Comparison of ENCODE assay signal across 8 mouse cellular contexts in genomic region chr1:51334289-51334688, GRCm38 (mm10). TPM values are rescaled to one million over a fixed set of nuclear protein-coding genes. Genes with fewer than 3 reads are reported as not detected.
DNase-seq lines count a peak whose midpoint lies in the region; ATAC-seq lines count a peak whose summit lies in the region.

No protein-coding gene starts in this region.

- ATAC-seq in megakaryocyte, adult 5-6 weeks (ENCODE audit: poor library complexity, severe bottlenecking): no peak
- peak; percentile 75 for ATAC-seq in forebrain, embryonic 15.5 days (replicated peaks)
- ATAC-seq in kidney, embryonic 16.5 days (ENCODE audit: low FRiP score, low TSS enrichment): peak; percentile 52; the same call in 1 of the 2 replicates
- peak; percentile 58; the same call in 1 of the 2 replicates for ATAC-seq in limb, embryonic 13.5 days (ENCODE audit: low FRiP score, low read depth)

- H3K36me3 ChIP-seq in megakaryocyte, embryonic 14.5 days (replicated peaks; ENCODE audit: low read length): no peaks in the 10 kb centered on the region
- H3K36me3 ChIP-seq in forebrain, embryonic 15.5 days: no peaks in the 10 kb centered on the region
- no peaks in the 10 kb centered on the region for H3K36me3 ChIP-seq in kidney, embryonic 16.5 days (ENCODE audit: insufficient read depth, low read length)
- H3K36me3 ChIP-seq in limb, embryonic 13.5 days: no peaks in the 10 kb centered on the region

- 23% methylated on average over 6 of the region's 6 CpGs for WGBS in forebrain, embryonic 15.5 days
- 30% methylated on average over 6 of the region's 6 CpGs for WGBS in kidney, embryonic 16.5 days
- 17% methylated on average over 6 of the region's 6 CpGs for WGBS in limb, embryonic 13.5 days

- H3K4me3 ChIP-seq in megakaryocyte, embryonic 14.5 days (replicated peaks): peak overlapping the region; percentile 90
- H3K4me3 ChIP-seq in forebrain, embryonic 15.5 days: no peak overlapping the region
- H3K4me3 ChIP-seq in kidney, embryonic 16.5 days (ENCODE audit: low read length): no peak overlapping the region
- no peak overlapping the region for H3K4me3 ChIP-seq in limb, embryonic 13.5 days

- 0 out of 2 replicates have a peak overlapping the region, but pooled peaks have one; percentile 20 for H3K9ac ChIP-seq in forebrain, embryonic 15.5 days (replicated peaks)
- H3K9ac ChIP-seq in kidney, embryonic 16.5 days (replicated peaks; ENCODE audit: low read length): no peak overlapping the region
- 0 out of 2 replicates have a peak overlapping the region, but pooled peaks have one; percentile 21 for H3K9ac ChIP-seq in limb, embryonic 13.5 days

- peak overlapping the region; percentile 26; the same call in 1 of the 2 replicates for H3K4me2 ChIP-seq in forebrain, embryonic 15.5 days (replicated peaks)
- peak overlapping the region; percentile 65; the same call in 1 of the 2 replicates for H3K4me2 ChIP-seq in kidney, embryonic 16.5 days (replicated peaks; ENCODE audit: low read depth, low read length)
- peak overlapping the region; percentile 43 for H3K4me2 ChIP-seq in limb, embryonic 13.5 days (replicated peaks)

- no peaks in the 10 kb centered on the region for H3K27me3 ChIP-seq in megakaryocyte, embryonic 14.5 days (replicated peaks)
- H3K27me3 ChIP-seq in forebrain, embryonic 15.5 days: no peaks in the 10 kb centered on the region
- H3K27me3 ChIP-seq in kidney, embryonic 16.5 days (ENCODE audit: insufficient read depth, low read length): no peaks in the 10 kb centered on the region
- peaks cover 2% of the 10 kb centered on the region; the same call in 1 of the 2 replicates for H3K27me3 ChIP-seq in limb, embryonic 13.5 days

- no peaks in the 10 kb centered on the region for H3K9me3 ChIP-seq in megakaryocyte, embryonic 14.5 days
- H3K9me3 ChIP-seq in forebrain, embryonic 15.5 days: no peaks in the 10 kb centered on the region
- no peaks in the 10 kb centered on the region for H3K9me3 ChIP-seq in kidney, embryonic 16.5 days (ENCODE audit: low read length)
- no peaks in the 10 kb centered on the region for H3K9me3 ChIP-seq in limb, embryonic 13.5 days

- peak overlapping the region; percentile 66 for H3K27ac ChIP-seq in forebrain, embryonic 15.5 days (replicated peaks)
- H3K27ac ChIP-seq in kidney, embryonic 16.5 days (ENCODE audit: low read length): no peak overlapping the region
- no peak overlapping the region for H3K27ac ChIP-seq in limb, embryonic 13.5 days

- peaks cover 25% of the 10 kb centered on the region for H3K4me1 ChIP-seq in megakaryocyte, embryonic 14.5 days
- H3K4me1 ChIP-seq in forebrain, embryonic 15.5 days: peaks cover 12% of the 10 kb centered on the region
- H3K4me1 ChIP-seq in kidney, embryonic 16.5 days (ENCODE audit: insufficient read depth, low read length): peaks cover 8% of the 10 kb centered on the region
- H3K4me1 ChIP-seq in limb, embryonic 13.5 days: peaks cover 12% of the 10 kb centered on the region; the same call in 1 of the 2 replicates

- DNase-seq in right cerebral cortex, postnatal 36 days (ENCODE audit: low spot score in 2 of 2): peak; percentile 60 to 78
- DNase-seq in retina, embryonic 14.5 days (ENCODE audit: low spot score): no peak
- no peak for DNase-seq in c-Kit-positive CD71-positive TER-119-positive erythroid progenitor cells, embryonic 14.5 days (ENCODE audit: low spot score)

RNA-seq across cellular contexts. Expression of gene Cavin2, which starts 45.4 kb away (rescaled TPM):
- 22.5 and 55.0 TPM in 2 replicates for polyA plus RNA-seq in megakaryocyte, embryonic 14.5 days (2012; ENCODE audit: insufficient read depth, low replicate concordance)
- not detected in 2 replicates for total RNA-seq in megakaryocyte, adult 5-6 weeks (2015)
- total RNA-seq in megakaryocyte, adult 5-6 weeks (2017): 0.33 TPM in 1 of 2 replicates, not detected in the other
- 4.9 and 5.8 TPM in 2 replicates for polyA plus RNA-seq in forebrain, embryonic 15.5 days (2015; fragmentation: Nextera tagmentation; extraction: Ambion mirVana)
- polyA plus RNA-seq in kidney, embryonic 16.5 days (2015; fragmentation: Nextera tagmentation; extraction: Ambion mirVana): 34.4 and 39.5 TPM in 2 replicates
- 26.8 TPM in 2 replicates for polyA plus RNA-seq in limb, embryonic 13.5 days (2015; fragmentation: Nextera tagmentation; extraction: Ambion mirVana)

Comparison
In these comparisons a context has a peak if more than half of its experiments do, and no peak if none do; other contexts are left out.
1. DNase-seq: peak in right cerebral cortex, postnatal 36 days (2 of 2); none in retina, embryonic 14.5 days (single experiment) and c-Kit-positive CD71-positive TER-119-positive erythroid progenitor cells, embryonic 14.5 days (single experiment).
2. Peak in every context shown above with its lines, with median percentiles within 50 percentile points of each other: H3K4me2 ChIP-seq.